Mouse (Mus musculus): Measurements from ENCODE around the gene Ubxn1. TPM values are rescaled to one million over a fixed set of nuclear protein-coding genes. Genes with fewer than 3 reads are reported as not detected.
A peak's percentile ranks its signal among the peaks of the same experiment; 100 is the strongest.
"Not testable (repeated sequence)": the region's sequence is repeated elsewhere in the genome, so short reads cannot be mapped to it uniquely, and the experiment has no call there.

Gene Ubxn1
- total RNA-seq (2017): 176 and 210 TPM in 2 replicates

GRCm38 (mm10) chr19:8871267-8872186, at the start of gene Ubxn1:
TSS of gene Ubxn1 (plus strand) at chr19:8871496.
- ATAC-seq (replicated peaks; ENCODE audit: low read depth, poor library complexity, severe bottlenecking): peak; percentile 99

DNA sequence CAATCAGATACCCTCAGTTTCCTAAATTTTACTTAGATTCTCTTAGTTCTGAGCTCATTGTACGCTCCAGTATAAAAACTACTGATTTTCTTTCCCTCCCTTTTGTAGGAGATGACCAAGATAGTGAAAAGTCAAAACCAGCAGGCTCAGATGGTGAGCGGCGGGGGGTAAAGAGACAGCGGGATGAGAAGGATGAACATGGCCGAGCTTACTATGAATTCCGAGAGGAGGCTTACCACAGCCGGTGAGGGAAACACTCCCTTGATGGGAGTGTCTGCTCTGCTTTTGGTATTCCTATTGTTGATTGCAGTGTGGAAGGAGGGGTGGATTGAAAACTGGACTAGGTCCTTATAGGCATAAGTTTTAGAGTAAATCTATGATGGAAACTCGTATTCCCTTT, 48.6 kb upstream of the Ubxn1 start:
- no peak for ATAC-seq (replicated peaks; ENCODE audit: low read depth, poor library complexity, severe bottlenecking)

DNA sequence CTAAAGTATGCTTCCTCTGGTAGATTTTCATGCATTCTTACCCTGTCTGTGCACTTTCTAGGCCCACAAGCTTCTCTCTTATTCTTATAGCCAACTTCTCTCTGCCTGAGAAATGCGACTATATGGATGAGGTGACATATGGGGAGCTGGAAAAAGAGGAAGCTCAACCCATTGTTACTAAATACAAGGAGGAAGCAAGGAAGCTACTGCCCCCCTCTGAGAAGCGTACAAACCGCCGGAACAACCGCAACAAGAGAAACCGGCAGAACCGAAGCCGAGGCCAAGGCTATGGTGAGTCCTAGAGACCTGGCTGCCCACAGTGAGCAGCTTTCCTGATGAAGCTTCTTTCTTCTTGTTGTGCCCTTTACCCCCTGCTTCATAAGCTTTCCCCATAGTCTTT, 41.6 kb upstream of the Ubxn1 start, which contains the start of gene AC129217.1:
Gene AC129217.1, plus strand, starts transcription at position 114 of the 400 bp plus-strand sequence.
- ATAC-seq (replicated peaks; ENCODE audit: low read depth, poor library complexity, severe bottlenecking): peak; percentile 91

DNA sequence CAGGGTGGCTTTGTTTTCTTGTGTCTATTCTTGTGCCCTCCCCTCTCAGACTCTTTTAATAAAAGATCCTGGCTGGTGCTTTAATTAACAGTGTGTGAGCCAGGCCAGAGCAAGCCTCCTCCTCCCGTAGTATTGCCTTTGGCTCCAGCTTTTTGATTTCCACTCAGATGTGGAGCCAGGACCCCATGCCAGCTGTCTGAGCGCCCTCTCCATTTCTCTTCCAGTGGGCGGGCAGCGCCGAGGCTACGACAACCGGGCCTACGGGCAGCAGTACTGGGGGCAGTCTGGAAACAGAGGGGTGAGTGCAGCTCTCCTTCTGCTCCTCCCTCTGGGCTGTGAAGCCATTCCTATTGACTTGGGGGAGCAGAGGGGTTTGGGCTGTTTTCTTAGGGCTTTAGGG, 40.6 kb upstream of the Ubxn1 start:
- no peak for ATAC-seq (replicated peaks; ENCODE audit: low read depth, poor library complexity, severe bottlenecking)

GRCm38 (mm10) chr19:8831262-8831661, 40.0 kb upstream of the Ubxn1 start:
- ATAC-seq (replicated peaks; ENCODE audit: low read depth, poor library complexity, severe bottlenecking): no peak

DNA sequence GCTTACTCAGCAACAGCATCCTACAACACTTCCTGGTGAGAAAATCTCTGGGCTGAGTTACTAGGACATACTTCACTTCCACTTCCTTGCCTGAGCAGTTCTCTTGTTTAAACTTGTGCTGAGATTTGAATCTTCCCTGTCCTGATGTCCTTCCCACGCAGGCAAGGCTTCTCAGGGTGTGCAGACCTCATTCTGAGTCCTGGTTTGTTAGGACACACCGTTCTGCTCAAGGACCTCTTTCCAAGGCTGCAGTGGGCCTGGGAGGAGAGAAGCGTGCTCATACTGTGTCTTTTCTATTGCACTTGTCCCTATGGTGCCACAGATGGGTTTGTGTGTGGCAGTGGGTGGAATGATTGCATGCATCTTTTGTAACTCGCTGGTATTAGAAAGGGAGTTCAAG, 38.3 kb upstream of the Ubxn1 start:
- no peak for ATAC-seq (replicated peaks; ENCODE audit: low read depth, poor library complexity, severe bottlenecking)

GRCm38 (mm10) chr19:8836327-8836726, 35.0 kb upstream of the Ubxn1 start:
- not testable (repeated sequence) for ATAC-seq (replicated peaks; ENCODE audit: low read depth, poor library complexity, severe bottlenecking)

- ATAC-seq (replicated peaks; ENCODE audit: low read depth, poor library complexity, severe bottlenecking): peak; percentile 78
These were observed 34.0 kb upstream of the Ubxn1 start, which contains the start of gene Bscl2 for GRCm38 (mm10) chr19:8837251-8837791. TSS of gene Bscl2 (plus strand) at chr19:8837467.

GRCm38 (mm10) chr19:8838041-8838730, 33.1 kb upstream of the Ubxn1 start:
- no peak for ATAC-seq (replicated peaks; ENCODE audit: low read depth, poor library complexity, severe bottlenecking)

- ATAC-seq (replicated peaks; ENCODE audit: low read depth, poor library complexity, severe bottlenecking): no peak
These were observed 32.0 kb upstream of the Ubxn1 start, which contains the start of gene Gng3 for GRCm38 (mm10) chr19:8839103-8839907. TSS of gene Gng3 (minus strand) at chr19:8839194.

DNA sequence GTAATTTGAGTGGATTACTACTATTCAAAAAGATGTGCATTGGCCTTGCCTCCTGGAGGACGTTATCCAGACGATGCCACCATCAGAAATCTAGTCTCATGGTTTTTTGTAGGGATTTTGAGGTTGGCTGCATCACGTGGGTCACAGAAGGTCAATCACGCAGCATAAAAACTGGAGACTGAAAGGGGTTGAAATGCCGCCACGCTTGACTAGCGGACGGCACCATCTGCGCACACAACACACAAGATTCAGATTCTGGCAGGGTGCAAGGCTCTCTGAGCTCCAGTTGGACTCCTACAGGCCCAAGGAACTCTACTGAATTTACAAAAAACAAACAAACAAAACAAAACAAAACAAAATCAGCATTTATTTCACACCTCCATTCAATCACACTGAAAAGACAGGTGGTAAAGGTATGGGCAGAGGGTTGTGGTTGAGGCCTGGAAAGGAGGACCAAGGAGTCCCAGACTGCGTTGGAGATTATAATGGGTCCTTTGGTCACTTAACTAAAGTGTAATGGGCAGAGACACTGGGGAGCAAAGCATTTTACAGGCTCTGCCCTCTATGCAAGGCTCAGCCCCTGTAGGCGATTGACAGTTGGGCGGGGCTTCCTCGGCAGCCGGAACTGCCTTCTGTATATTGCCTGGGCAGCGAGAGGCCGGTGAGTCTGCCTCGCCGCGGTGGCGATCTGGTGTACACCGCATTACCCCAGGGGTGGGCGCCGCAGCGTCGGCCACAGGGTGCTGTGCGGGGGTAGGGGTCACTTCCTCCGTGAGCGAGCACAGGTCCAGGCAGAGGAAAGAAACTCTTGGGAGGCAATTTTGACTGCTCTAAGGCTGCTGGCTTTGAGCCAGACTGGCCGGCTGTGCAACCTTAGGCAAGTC, 31.1 kb upstream of the Ubxn1 start:
- ATAC-seq (replicated peaks; ENCODE audit: low read depth, poor library complexity, severe bottlenecking): peak; percentile 66

- no peak for ATAC-seq (replicated peaks; ENCODE audit: low read depth, poor library complexity, severe bottlenecking)
These were observed 30.3 kb upstream of the Ubxn1 start for GRCm38 (mm10) chr19:8841012-8841411.

DNA sequence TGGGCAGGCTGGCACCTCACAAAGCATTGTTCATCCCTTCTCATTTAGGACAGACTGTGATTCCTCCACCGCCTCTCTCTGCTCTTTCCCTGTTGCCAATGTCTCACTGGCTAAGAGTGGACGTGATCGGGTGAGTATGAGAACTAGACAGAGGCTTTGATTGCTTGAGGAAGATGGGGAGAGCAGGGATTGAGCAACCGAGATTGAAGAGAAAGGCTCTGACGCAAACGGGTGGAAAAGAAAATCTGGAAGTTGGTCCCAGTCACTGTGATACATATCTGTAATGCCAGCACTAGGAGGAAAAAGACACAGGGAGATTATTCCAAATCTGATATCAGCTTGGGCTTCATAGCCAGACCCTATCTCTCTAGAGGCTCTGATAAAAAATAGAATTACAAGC, 28.3 kb upstream of the Ubxn1 start:
- ATAC-seq (replicated peaks; ENCODE audit: low read depth, poor library complexity, severe bottlenecking): no peak

GRCm38 (mm10) chr19:8844371-8845129, 26.7 kb upstream of the Ubxn1 start:
- peak; percentile 45; the same call in 1 of the 2 replicates for ATAC-seq (replicated peaks; ENCODE audit: low read depth, poor library complexity, severe bottlenecking)

DNA sequence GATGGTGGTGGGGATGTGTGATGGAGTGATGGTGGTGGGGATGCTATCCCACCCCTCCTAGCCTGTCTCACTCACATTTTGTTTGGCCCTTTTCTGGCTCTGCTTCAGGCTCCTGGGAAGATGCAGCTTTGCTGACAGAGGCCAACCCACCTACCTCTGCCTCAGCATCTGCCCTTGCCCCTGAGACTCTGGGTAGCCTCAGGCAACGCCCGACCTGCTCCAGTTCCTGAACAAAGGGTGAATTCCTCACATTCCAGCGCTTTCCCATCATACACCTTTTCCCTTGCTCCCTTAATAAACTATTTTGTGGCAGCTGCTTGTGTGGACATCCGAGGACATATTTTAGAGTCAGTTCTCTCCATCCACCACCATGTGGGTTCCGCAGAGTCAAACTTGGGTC, 22.9 kb upstream of the Ubxn1 start:
- no peak for ATAC-seq (replicated peaks; ENCODE audit: low read depth, poor library complexity, severe bottlenecking)

GRCm38 (mm10) chr19:8850402-8850901, 20.8 kb upstream of the Ubxn1 start, which contains the start of gene Lrrn4cl:
TSS of gene Lrrn4cl (plus strand) at chr19:8850768.
- no peak for ATAC-seq (replicated peaks; ENCODE audit: low read depth, poor library complexity, severe bottlenecking)

DNA sequence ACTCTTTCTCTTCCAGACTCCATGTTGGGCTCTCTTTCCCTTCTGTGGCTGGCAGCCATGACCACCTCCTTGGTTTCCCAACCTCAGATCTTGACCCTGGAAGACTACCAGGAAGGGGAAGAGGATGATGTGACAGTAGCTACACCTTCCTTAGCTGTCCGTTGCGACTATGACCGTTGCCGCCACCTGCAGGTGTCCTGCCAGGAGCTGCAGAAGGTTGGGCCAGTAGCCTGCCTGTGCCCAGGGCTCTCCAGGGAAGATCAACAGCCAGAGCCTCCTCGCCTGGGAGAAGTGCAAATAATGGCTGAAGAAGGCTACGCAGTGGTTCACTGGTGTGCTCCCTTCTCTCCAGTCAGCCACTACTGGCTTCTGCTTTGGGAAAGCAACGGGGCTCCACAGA, 19.7 kb upstream of the Ubxn1 start:
- no peak for ATAC-seq (replicated peaks; ENCODE audit: low read depth, poor library complexity, severe bottlenecking)
